Mouse (Mus musculus): ENCODE results near the gene Fam135a.

- TF ChIP-seq CTCF (IDR thresholded peaks at IDR 0.05; ENCODE audit: control insufficient read depth, insufficient read depth, low read length) (no peak), POLR2A (IDR thresholded peaks at IDR 0.05; ENCODE audit: borderline replicate concordance, control insufficient read depth, low read depth, low read length) (no peak)
Measured at GRCm38 (mm10) chr1:24107378-24107777, 7.2 kb upstream of the Fam135a start.
